27 mouse cellular contexts compared by ENCODE assay signal in genomic region chr11:96049939-96050338, GRCm38 (mm10). TPM values are rescaled to one million over a fixed set of nuclear protein-coding genes. Genes with fewer than 3 reads are reported as not detected.
DNase-seq lines count a peak whose midpoint lies in the region; ATAC-seq and TF ChIP-seq lines count a peak whose summit lies in the region.
"Had no signal": no experiment of that assay in that cellular context is flagged by ENCODE, and none has a peak within 500 bp of the region (broad histone marks: within the 10 kb centered on the region; RNA-seq: fewer than 3 reads in every experiment).

No protein-coding gene starts in this region.

- no peak overlapping the region for H3K4me2 ChIP-seq in liver, embryonic 16.5 days (ENCODE audit: low read depth, low read length)
- no peak overlapping the region for H3K4me2 ChIP-seq in kidney, embryonic 16.5 days (replicated peaks; ENCODE audit: low read depth, low read length)
- H3K4me2 ChIP-seq: embryonic facial prominence, embryonic 12.5 days; embryonic facial prominence, embryonic 15.5 days; heart, embryonic 13.5 days; hindbrain, embryonic 12.5 days; hindbrain, embryonic 15.5 days had no signal

- H3K4me1 ChIP-seq in liver, embryonic 16.5 days (ENCODE audit: control insufficient read depth, low read depth, low read length): no peaks in the 10 kb centered on the region; the same call in 1 of the 2 replicates
- peaks cover 3% of the 10 kb centered on the region for H3K4me1 ChIP-seq in ES-Bruce4 (ENCODE audit: control insufficient read depth, insufficient read depth, low read length)
- H3K4me1 ChIP-seq in kidney, embryonic 16.5 days (ENCODE audit: insufficient read depth, low read length): no peaks in the 10 kb centered on the region
- H3K4me1 ChIP-seq: embryonic facial prominence, embryonic 12.5 days; embryonic facial prominence, embryonic 15.5 days; heart, embryonic 13.5 days; hindbrain, embryonic 12.5 days; hindbrain, embryonic 15.5 days had no signal

- TF ChIP-seq EP300 in ES-Bruce4 (IDR thresholded peaks at IDR 0.05; ENCODE audit: insufficient read depth, low read depth, low read length): peak; percentile 88

- peaks cover 57% of the 10 kb centered on the region for H3K36me3 ChIP-seq in liver, embryonic 16.5 days (ENCODE audit: control insufficient read depth, insufficient read depth)
- H3K36me3 ChIP-seq in ES-Bruce4 (ENCODE audit: control insufficient read depth, insufficient read depth, low read length, poor library complexity, severe bottlenecking): peaks cover 83% of the 10 kb centered on the region
- H3K36me3 ChIP-seq in kidney, embryonic 16.5 days (ENCODE audit: insufficient read depth, low read length): peaks cover 65% of the 10 kb centered on the region

- no peak for TF ChIP-seq POLR2A in ES-Bruce4 (IDR thresholded peaks at IDR 0.05; ENCODE audit: insufficient read depth, low read length)

- H3K9ac ChIP-seq in liver, embryonic 16.5 days (ENCODE audit: low read depth, low read length): no peak overlapping the region
- H3K9ac ChIP-seq in ES-Bruce4 (ENCODE audit: low read depth, poor library complexity, severe bottlenecking): no peak overlapping the region
- no peak overlapping the region for H3K9ac ChIP-seq in kidney, embryonic 16.5 days (replicated peaks; ENCODE audit: low read length)
- H3K9ac ChIP-seq: embryonic facial prominence, embryonic 12.5 days; embryonic facial prominence, embryonic 15.5 days; forebrain, postnatal 0 days; heart, embryonic 13.5 days; hindbrain, embryonic 12.5 days; hindbrain, embryonic 15.5 days had no signal

- 0 out of 2 replicates have a peak, but pooled peaks have one; percentile 21 for ATAC-seq in liver, embryonic 16.5 days (ENCODE audit: low read depth)
- ATAC-seq in kidney, embryonic 16.5 days (ENCODE audit: low FRiP score, low TSS enrichment): no peak
- ATAC-seq: CD4-positive, CD25-positive, alpha-beta regulatory T cell, adult 4 months; forebrain, embryonic 14.5 days; forebrain, postnatal 0 days had no signal

- no peak for TF ChIP-seq CTCF in ES-Bruce4 (IDR thresholded peaks at IDR 0.05; ENCODE audit: low read depth, low read length)

- 74% methylated on average over 4 of the region's 4 CpGs for WGBS in liver, embryonic 16.5 days (ENCODE audit: insufficient replicate concordance)
- WGBS in kidney, embryonic 16.5 days: 75% methylated on average over 4 of the region's 4 CpGs

- no peak overlapping the region for H3K4me3 ChIP-seq in liver, embryonic 16.5 days (ENCODE audit: low read depth, low read length)
- no peak overlapping the region for H3K4me3 ChIP-seq in ES-Bruce4 (ENCODE audit: low read depth, low read length)
- no peak overlapping the region for H3K4me3 ChIP-seq in kidney, embryonic 16.5 days (ENCODE audit: low read length)
- H3K4me3 ChIP-seq: embryonic facial prominence, embryonic 12.5 days; embryonic facial prominence, embryonic 15.5 days; gastrocnemius, adult 2 months; heart, embryonic 13.5 days; hindbrain, embryonic 12.5 days; hindbrain, embryonic 15.5 days had no signal

- no peaks in the 10 kb centered on the region for H3K27me3 ChIP-seq in liver, embryonic 16.5 days (ENCODE audit: control insufficient read depth, insufficient read depth, low read depth, low read length)
- H3K27me3 ChIP-seq in ES-Bruce4 (ENCODE audit: control insufficient read depth, insufficient read depth, low read length, poor library complexity, severe bottlenecking): no peaks in the 10 kb centered on the region
- H3K27me3 ChIP-seq in kidney, embryonic 16.5 days (ENCODE audit: insufficient read depth, low read length): no peaks in the 10 kb centered on the region
- H3K27me3 ChIP-seq: embryonic facial prominence, embryonic 12.5 days; embryonic facial prominence, embryonic 15.5 days; heart, embryonic 13.5 days; hindbrain, embryonic 12.5 days; hindbrain, embryonic 15.5 days had no signal

- H3K27ac ChIP-seq in liver, embryonic 16.5 days (ENCODE audit: low read length): no peak overlapping the region
- H3K27ac ChIP-seq in ES-Bruce4 (ENCODE audit: insufficient read depth, low read length): peak overlapping the region; percentile 29; the same call in 1 of the 2 replicates
- no peak overlapping the region for H3K27ac ChIP-seq in kidney, embryonic 16.5 days (ENCODE audit: low read length)
- H3K27ac ChIP-seq: embryonic facial prominence, embryonic 12.5 days; embryonic facial prominence, embryonic 15.5 days; gastrocnemius, adult 2 months; heart, embryonic 13.5 days; hindbrain, embryonic 12.5 days; hindbrain, embryonic 15.5 days had no signal

- no peaks in the 10 kb centered on the region for H3K9me3 ChIP-seq in liver, embryonic 16.5 days (replicated peaks; ENCODE audit: control insufficient read depth, low read length)
- no peaks in the 10 kb centered on the region for H3K9me3 ChIP-seq in ES-Bruce4 (replicated peaks; ENCODE audit: control insufficient read depth, insufficient read depth, low read length, poor library complexity, severe bottlenecking)
- no peaks in the 10 kb centered on the region for H3K9me3 ChIP-seq in kidney, embryonic 16.5 days (ENCODE audit: low read length)
- H3K9me3 ChIP-seq: embryonic facial prominence, embryonic 12.5 days; embryonic facial prominence, embryonic 15.5 days; heart, embryonic 13.5 days; hindbrain, embryonic 12.5 days; hindbrain, embryonic 15.5 days had no signal

- no peak for DNase-seq in liver
- DNase-seq in testis, postnatal 10 days (ENCODE audit: low spot score): peak; percentile 51
- DNase-seq in testis, postnatal 14 days (ENCODE audit: low spot score): no peak
- peak; percentile 41 for DNase-seq in R1 (ENCODE audit: low read depth, low spot score)
- DNase-seq in left cerebral cortex, adult 9 months (ENCODE audit: low spot score in 2 of 2): no peak
- DNase-seq: adrenal gland, postnatal 10 days; adrenal gland, postnatal 36 days; cerebellum, adult 18-20 months; cerebellum, adult 9-10 months; forebrain, postnatal 0 days; gastrocnemius, adult 2 months; gastrocnemius, postnatal 14 days; heart, adult 11 months had no signal

RNA-seq across cellular contexts. Expression of gene Ube2z, which starts 15.2 kb away (rescaled TPM):
- 13.2 TPM in 2 replicates for polyA plus RNA-seq in liver, embryonic 16.5 days (2015; fragmentation: Nextera tagmentation; extraction: Ambion mirVana)
- polyA plus RNA-seq in ES-Bruce4 (2011; ENCODE audit: insufficient read depth, insufficient read length, low read depth, missing spikeins): 85.7 and 86.6 TPM in 2 replicates
- polyA plus RNA-seq in kidney, embryonic 16.5 days (2015; fragmentation: Nextera tagmentation; extraction: Ambion mirVana): 38.7 and 42.0 TPM in 2 replicates

RNA-seq across cellular contexts. Expression of gene Snf8, which starts 15.3 kb away (rescaled TPM):
- polyA plus RNA-seq in liver, embryonic 16.5 days (2015; fragmentation: Nextera tagmentation; extraction: Ambion mirVana): 47.5 and 54.4 TPM in 2 replicates
- 56.1 and 62.1 TPM in 2 replicates for polyA plus RNA-seq in ES-Bruce4 (2011; ENCODE audit: insufficient read depth, insufficient read length, low read depth, missing spikeins)
- 93.1 and 96.0 TPM in 2 replicates for polyA plus RNA-seq in kidney, embryonic 16.5 days (2015; fragmentation: Nextera tagmentation; extraction: Ambion mirVana)

RNA-seq across cellular contexts. Expression of gene Atp5g1, which starts 25.5 kb away (rescaled TPM):
- polyA plus RNA-seq in liver, embryonic 16.5 days (2015; fragmentation: Nextera tagmentation; extraction: Ambion mirVana): 471 and 479 TPM in 2 replicates
- 184 and 191 TPM in 2 replicates for polyA plus RNA-seq in ES-Bruce4 (2011; ENCODE audit: insufficient read depth, insufficient read length, low read depth, missing spikeins)
- 745 and 801 TPM in 2 replicates for polyA plus RNA-seq in kidney, embryonic 16.5 days (2015; fragmentation: Nextera tagmentation; extraction: Ambion mirVana)

RNA-seq across cellular contexts. Expression of gene Gip, which starts 25.6 kb away (rescaled TPM):
- 0.25 TPM in 1 of 2 replicates, not detected in the other for polyA plus RNA-seq in liver, embryonic 16.5 days (2015; fragmentation: Nextera tagmentation; extraction: Ambion mirVana)
- not detected in 2 replicates for polyA plus RNA-seq in ES-Bruce4 (2011; ENCODE audit: insufficient read depth, insufficient read length, low read depth, missing spikeins)
- not detected in 2 replicates for polyA plus RNA-seq in kidney, embryonic 16.5 days (2015; fragmentation: Nextera tagmentation; extraction: Ambion mirVana)
- polyA plus RNA-seq: C2C12; CD4-positive, CD25-positive, alpha-beta regulatory T cell, adult 4 months; embryonic facial prominence, embryonic 12.5 days; embryonic facial prominence, embryonic 15.5 days; forebrain, embryonic 11.5 days; forebrain, embryonic 14.5 days; forebrain, postnatal 0 days; frontal cortex, adult 2 months; heart, embryonic 13.5 days; heart, embryonic 16.5 days; hindbrain, embryonic 12.5 days; hindbrain, embryonic 15.5 days had no signal

RNA-seq across cellular contexts. Expression of gene Igf2bp1, which starts 44.2 kb away (rescaled TPM):
- polyA plus RNA-seq in liver, embryonic 16.5 days (2015; fragmentation: Nextera tagmentation; extraction: Ambion mirVana): 10.4 and 10.8 TPM in 2 replicates
- 379 and 392 TPM in 2 replicates for polyA plus RNA-seq in ES-Bruce4 (2011; ENCODE audit: insufficient read depth, insufficient read length, low read depth, missing spikeins)
- polyA plus RNA-seq in kidney, embryonic 16.5 days (2015; fragmentation: Nextera tagmentation; extraction: Ambion mirVana): 57.2 and 62.5 TPM in 2 replicates
- polyA plus RNA-seq: CD4-positive, CD25-positive, alpha-beta regulatory T cell, adult 4 months had no signal

Comparison
In these comparisons a context has a peak if more than half of its experiments do, and no peak if none do; other contexts are left out.
1. DNase-seq: peak in testis, postnatal 10 days (single experiment) and R1 (single experiment); none in liver (single experiment), testis, postnatal 14 days (single experiment) and left cerebral cortex, adult 9 months (0 of 2).